Mouse (Mus musculus) limb, embryonic 10.5 days (tissue): ENCODE data around the gene Zbtb8a. TPM values are rescaled to one million over a fixed set of nuclear protein-coding genes. Genes with fewer than 3 reads are reported as not detected.
"Not testable (repeated sequence)": the region's sequence is repeated elsewhere in the genome, so short reads cannot be mapped to it uniquely, and the experiment has no call there.

ENCODE experiments used
- DNase-seq: peaks from one replicate; pipeline ENCODE4 v3.0.0-alpha.2; 2017; ENCODE audit warnings: low spot score
- H3K27ac ChIP-seq: fragments of 300-500 bp; sonication (generic); 2 replicates; pipeline ENCODE4 v1.5.1; 2016; ENCODE audit warnings: mild to moderate bottlenecking
- H3K27me3 ChIP-seq: fragments of 300-500 bp; sonication (generic); 2 replicates; pipeline ENCODE4 v1.6.1; 2016; ENCODE audit warnings: low read depth, mild to moderate bottlenecking; ENCODE audit not compliant: poor library complexity, severe bottlenecking
- H3K36me3 ChIP-seq: fragments of 300-500 bp; sonication (generic); 2 replicates; pipeline ENCODE4 v1.6.1; 2016; ENCODE audit warnings: mild to moderate bottlenecking, moderate library complexity
- H3K4me1 ChIP-seq: fragments of 300-500 bp; sonication (generic); 2 replicates; pipeline ENCODE4 v1.6.1; 2016
- H3K4me3 ChIP-seq: fragments of 300-500 bp; sonication (generic); 2 replicates; pipeline ENCODE4 v1.5.1; 2016; ENCODE audit warnings: mild to moderate bottlenecking, moderate library complexity
- H3K9me3 ChIP-seq: fragments of 300-500 bp; sonication (generic); replicated peaks from 2 replicates; pipeline ENCODE4 v1.6.1; 2016; ENCODE audit warnings: mild to moderate bottlenecking
- WGBS: fragments of 180-500 bp; shearing (Covaris S2); methylation state at CpG from one replicate; pipeline ENCODE4 v1.1.7; 2016; 5-methylcytosine and 5-hydroxymethylcytosine counted together
- polyA plus RNA-seq: library from polyadenylated mRNA; unstranded; fragments of >200 nt; fragmentation: Nextera tagmentation; extraction: Ambion mirVana; gene quantifications from 2 replicates; pipeline ENCODE4 v1.2.1, GENCODE M21; 2016

Gene Zbtb8a
- polyA plus RNA-seq, 1 experiment from 2014 or later = 8.0 TPM

DNA sequence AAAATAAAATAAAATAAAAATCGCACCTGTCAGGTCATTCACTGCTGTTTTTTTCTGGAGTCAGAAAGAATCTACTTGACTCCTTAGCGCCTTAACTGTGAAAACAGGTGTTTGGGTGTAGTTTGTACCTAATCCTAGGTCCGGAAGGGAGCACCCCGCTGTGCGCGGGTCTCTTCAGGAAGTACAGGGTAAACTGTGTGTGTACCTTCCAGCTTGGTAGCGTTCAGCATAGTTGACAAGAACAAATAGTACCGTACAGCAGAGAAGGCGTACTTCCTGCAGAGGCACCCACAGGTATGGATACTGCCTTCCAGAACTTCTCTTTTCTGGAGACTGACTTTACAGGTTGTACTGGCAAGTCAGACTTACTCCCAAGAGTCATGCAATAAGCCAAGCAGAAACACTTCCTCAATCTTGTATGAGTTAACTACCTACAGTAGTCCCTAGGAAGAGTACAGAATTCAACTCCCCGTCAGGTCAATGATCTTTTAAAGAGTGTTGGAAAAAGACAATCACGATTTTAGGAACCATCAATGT lies 3.6 kb downstream of the Zbtb8a start:
- Histone ChIP-seq H3K27ac (no peak overlapping the region), H3K36me3 (no peaks in the 10 kb centered on the region), H3K4me1 (peaks cover 20% of the 10 kb centered on the region), H3K27me3 (peaks cover 49% of the 10 kb centered on the region), H3K4me3 (no peak overlapping the region), H3K9me3 (no peaks in the 10 kb centered on the region)
- no peak for DNase-seq
- WGBS = 50% methylated on average over 11 of the region's 11 CpGs

DNA sequence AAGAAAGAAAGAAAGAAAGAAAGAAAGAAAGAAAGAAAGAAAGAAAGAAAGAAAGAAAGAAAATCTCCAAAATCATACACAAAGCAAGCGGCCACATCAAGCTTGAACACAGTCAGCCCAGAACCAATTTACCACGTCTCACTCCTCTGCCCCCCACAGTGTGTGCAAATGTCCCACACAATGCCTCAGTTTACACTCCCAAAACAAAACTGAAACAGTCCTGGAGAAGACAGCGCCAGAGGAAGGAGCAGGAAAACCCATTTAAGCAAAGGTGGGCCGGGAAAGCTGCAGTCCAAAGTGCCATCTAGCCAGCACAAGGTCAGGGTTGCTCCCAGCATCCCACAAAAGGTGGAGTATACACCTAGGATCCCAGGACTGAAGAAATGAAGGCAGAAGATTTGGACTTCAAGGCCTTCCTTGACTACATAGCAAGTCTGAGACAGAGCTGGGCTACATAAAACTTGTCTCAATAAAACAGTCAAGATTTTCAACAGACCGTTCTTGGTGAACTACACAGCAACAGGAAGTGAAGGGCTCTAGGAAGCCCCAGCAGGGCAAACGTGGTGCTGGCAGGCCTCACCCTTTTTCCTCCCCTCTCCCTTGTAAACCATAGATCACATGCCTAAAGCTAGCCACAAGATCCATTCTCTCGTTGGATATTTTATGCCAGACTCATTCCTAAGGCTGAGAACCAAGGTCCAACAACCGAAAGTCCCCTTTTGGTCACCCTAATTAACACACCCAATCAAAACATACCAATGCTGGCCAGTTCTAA lies 4.5 kb downstream of the Zbtb8a start:
- no peak overlapping the region for H3K27ac ChIP-seq
- peaks cover 20% of the 10 kb centered on the region for H3K4me1 ChIP-seq
- WGBS = 46% methylated on average over 8 of the region's 8 CpGs
- peaks cover 41% of the 10 kb centered on the region for H3K27me3 ChIP-seq
- H3K9me3 ChIP-seq = no peaks in the 10 kb centered on the region
- no peak overlapping the region for H3K4me3 ChIP-seq
- H3K36me3 ChIP-seq = no peaks in the 10 kb centered on the region
- no peak for DNase-seq

DNA sequence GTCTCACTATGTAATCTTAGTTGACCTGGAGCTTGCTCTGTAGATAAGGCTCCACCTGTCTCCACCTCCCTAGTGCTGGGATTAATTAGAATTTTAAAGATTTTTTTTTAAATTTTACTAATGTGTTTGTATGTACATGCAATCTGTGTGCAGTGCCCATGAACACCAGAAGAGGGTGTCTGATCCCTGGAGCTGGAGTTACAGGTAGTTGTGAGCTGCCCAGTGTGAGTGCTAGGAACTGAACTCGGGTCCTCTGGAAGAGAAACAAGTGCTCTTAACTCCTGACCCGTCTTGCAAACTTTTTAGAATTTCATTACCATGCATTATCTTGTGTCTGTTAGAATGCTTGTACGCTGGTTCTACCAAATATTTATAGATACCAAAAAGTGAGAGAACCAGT lies 6.5 kb downstream of the Zbtb8a start:
- Histone ChIP-seq H3K27ac (no peak overlapping the region), H3K4me3 (no peak overlapping the region), H3K4me1 (peaks cover 12% of the 10 kb centered on the region), H3K27me3 (peaks cover 22% of the 10 kb centered on the region), H3K9me3 (no peaks in the 10 kb centered on the region), H3K36me3 (no peaks in the 10 kb centered on the region)
- 89% methylated on average over 3 of the region's 3 CpGs for WGBS
- no peak for DNase-seq

DNA sequence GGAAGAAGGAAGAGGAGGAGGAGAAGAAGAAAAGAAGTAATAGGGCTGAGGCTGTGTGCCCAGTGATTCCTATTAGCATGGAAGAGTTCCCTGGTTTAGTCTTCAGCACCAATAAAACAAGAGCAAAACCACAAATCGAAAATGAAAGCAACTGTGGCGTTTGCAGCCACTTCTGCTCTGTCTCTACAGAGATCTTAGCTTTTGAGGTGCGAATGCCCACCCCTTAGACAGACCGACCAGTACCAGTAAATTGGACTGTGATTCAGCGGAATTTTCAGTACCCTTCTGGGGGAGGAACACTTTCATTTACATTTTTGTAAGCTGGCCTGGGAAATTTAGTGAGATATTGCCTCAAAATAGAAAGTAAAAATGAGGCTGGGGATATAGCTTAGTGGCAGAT lies 12.7 kb downstream of the Zbtb8a start:
- no peaks in the 10 kb centered on the region for H3K27me3 ChIP-seq
- H3K9me3 ChIP-seq = no peaks in the 10 kb centered on the region
- 88% methylated on average over 5 of the region's 5 CpGs for WGBS
- no peak for DNase-seq
- no peaks in the 10 kb centered on the region for H3K4me1 ChIP-seq
- no peak overlapping the region for H3K27ac ChIP-seq
- no peak overlapping the region for H3K4me3 ChIP-seq
- H3K36me3 ChIP-seq = peaks cover 5% of the 10 kb centered on the region; the same call in 1 of the 2 replicates

DNA sequence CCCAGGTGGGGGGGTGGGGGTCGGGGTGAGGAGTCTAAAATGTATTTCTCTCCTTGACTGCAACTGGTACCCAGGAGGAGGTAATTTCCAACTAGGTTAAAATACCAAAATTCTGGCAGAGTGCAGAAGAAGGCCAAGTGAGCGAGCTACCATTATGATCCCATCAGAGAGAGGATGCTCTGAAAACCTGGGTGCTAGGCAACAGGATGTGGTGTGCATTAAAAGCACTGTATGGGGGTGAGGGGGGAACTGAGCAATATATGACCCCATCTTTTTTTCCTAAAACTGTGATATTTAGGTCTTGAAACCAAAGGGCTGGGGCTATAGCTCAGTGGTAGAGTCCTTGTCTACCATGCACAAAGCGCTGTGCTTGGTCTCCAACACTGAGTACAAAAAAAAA lies 13.5 kb downstream of the Zbtb8a start:
- WGBS = 90% methylated on average over 3 of the region's 3 CpGs
- no peak for DNase-seq
- no peaks in the 10 kb centered on the region for H3K9me3 ChIP-seq
- no peak overlapping the region for H3K4me3 ChIP-seq
- peaks cover 14% of the 10 kb centered on the region for H3K36me3 ChIP-seq
- no peak overlapping the region for H3K27ac ChIP-seq
- H3K27me3 ChIP-seq = no peaks in the 10 kb centered on the region
- no peaks in the 10 kb centered on the region for H3K4me1 ChIP-seq

DNA sequence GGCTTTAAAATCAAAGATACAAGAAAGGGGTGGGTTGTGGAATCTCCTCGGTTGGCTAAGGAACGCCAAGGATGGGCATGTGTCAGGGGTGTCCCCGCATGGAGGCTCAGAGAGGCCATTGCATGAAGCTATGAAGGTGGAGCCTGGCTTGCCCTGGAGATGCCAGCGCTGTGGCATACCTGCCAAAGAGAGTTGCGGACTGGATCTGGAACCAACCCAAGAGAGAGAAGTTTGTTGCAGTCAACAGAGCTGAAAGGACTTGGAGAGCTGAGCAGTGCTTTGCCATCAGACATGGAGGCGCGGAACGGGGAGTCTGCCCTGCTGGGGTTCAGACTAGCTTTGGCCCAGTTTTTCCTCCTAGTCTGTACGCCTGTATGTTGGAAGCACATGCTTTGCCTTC lies 14.5 kb downstream of the Zbtb8a start:
- no peak for DNase-seq
- 93% methylated on average over 9 of the region's 9 CpGs for WGBS
- Histone ChIP-seq H3K4me1 (no peaks in the 10 kb centered on the region), H3K9me3 (no peaks in the 10 kb centered on the region), H3K36me3 (peaks cover 15% of the 10 kb centered on the region), H3K27me3 (no peaks in the 10 kb centered on the region), H3K27ac (no peak overlapping the region), H3K4me3 (no peak overlapping the region)

DNA sequence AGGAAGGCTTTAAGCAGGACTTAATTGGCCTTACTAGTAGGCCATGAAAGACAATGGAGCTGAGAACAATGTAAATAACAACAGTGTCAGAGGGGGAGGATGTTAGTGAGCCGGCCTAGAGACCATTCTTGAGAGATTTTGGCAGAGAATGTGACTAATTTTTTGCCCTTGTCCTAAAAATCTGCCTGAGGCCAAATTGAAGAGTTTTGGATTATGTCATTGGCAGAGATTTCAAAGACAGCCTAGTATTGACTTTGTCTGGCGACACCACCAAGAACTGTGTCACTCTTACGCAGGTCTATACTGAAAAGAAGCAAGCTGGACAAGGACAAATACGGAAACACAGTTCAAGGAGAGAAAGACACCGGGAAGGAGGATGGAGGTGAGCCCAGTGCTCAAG lies 15.1 kb downstream of the Zbtb8a start:
- H3K9me3 ChIP-seq = no peaks in the 10 kb centered on the region
- no peak overlapping the region for H3K4me3 ChIP-seq
- DNase-seq = no peak
- H3K4me1 ChIP-seq = no peaks in the 10 kb centered on the region
- no peak overlapping the region for H3K27ac ChIP-seq
- H3K27me3 ChIP-seq = no peaks in the 10 kb centered on the region
- WGBS = 80% methylated on average over 5 of the region's 5 CpGs
- peaks cover 17% of the 10 kb centered on the region for H3K36me3 ChIP-seq

DNA sequence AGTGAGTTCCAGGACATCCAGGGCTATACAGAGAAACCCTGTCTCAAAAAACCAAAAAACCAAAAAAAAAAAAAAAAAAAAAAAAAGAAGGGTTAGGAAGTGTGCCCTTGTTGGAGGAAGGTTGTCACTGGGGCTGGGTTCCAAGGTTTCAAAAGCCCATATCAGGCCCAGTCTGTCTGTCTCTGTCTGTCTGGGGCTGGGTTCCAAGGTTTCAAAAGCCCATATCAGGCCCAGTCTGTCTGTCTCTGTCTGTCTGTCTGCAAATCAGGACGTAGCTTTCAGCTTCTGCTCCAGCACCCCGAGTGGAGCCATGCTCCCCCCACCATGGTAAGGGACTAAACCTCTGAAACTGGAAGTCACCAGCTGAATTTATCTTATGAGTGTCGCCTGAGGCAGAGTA lies 15.7 kb downstream of the Zbtb8a start:
- peaks cover 22% of the 10 kb centered on the region for H3K36me3 ChIP-seq
- not testable (repeated sequence) for DNase-seq, H3K27me3 ChIP-seq, H3K4me1 ChIP-seq, H3K27ac ChIP-seq, H3K9me3 ChIP-seq, H3K4me3 ChIP-seq
- WGBS = 90% methylated on average over 3 of the region's 3 CpGs

DNA sequence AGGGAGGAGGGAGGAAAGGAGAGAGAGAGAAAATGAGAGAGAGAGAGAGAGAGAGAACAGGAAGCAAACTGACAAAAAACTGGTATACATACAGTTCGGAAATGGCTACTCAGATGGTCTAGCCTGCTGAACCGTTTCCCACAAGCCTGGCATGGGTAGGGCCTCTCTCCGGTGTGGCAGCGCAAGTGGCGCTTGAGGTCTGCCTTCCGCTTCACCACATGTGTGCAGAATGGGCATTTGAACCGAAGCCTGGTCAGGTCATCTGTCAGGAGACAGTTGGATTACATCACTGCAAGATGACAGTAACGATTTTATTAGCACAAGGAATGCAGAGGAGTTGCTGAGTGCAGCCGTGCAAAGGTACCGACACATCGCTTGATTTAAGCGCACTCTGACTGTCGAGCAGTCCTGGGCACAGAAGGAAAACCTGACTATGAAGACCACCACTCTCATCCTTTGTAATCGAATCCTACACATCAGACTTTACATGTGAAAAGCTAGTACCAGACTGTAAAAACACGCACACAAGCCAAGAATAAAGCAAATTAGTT lies 20.2 kb downstream of the Zbtb8a start:
- no peaks in the 10 kb centered on the region for H3K27me3 ChIP-seq
- WGBS = 84% methylated on average over 15 of the region's 15 CpGs
- H3K4me3 ChIP-seq = no peak overlapping the region
- no peaks in the 10 kb centered on the region for H3K4me1 ChIP-seq
- H3K9me3 ChIP-seq = no peaks in the 10 kb centered on the region
- no peak for DNase-seq
- H3K36me3 ChIP-seq = peaks cover 36% of the 10 kb centered on the region
- H3K27ac ChIP-seq = no peak overlapping the region

DNA sequence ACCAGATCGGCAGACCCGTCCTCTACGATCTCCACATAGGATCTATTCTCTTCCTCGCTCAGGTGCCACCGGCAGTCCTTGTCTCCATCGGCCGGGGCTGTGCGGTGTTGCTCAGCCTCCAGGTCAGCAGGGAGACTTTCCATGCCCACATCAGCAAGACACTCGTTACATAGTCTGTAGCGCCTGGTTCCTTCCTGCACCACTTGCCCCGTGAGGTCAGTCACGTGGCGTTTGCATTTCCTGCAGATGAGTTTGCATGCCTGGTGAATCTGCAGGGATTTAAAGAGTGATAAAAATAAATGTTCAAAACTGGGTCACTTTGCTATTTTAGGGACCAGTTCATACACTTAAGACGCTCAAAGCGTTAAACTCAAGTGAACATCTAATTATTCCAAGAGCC lies 23.7 kb downstream of the Zbtb8a start:
- 89% methylated on average over 15 of the region's 15 CpGs for WGBS
- DNase-seq = no peak
- H3K4me3 ChIP-seq = no peak overlapping the region
- H3K9me3 ChIP-seq = no peaks in the 10 kb centered on the region
- no peaks in the 10 kb centered on the region for H3K4me1 ChIP-seq
- H3K27ac ChIP-seq = no peak overlapping the region
- no peaks in the 10 kb centered on the region for H3K27me3 ChIP-seq
- peaks cover 28% of the 10 kb centered on the region for H3K36me3 ChIP-seq

DNA sequence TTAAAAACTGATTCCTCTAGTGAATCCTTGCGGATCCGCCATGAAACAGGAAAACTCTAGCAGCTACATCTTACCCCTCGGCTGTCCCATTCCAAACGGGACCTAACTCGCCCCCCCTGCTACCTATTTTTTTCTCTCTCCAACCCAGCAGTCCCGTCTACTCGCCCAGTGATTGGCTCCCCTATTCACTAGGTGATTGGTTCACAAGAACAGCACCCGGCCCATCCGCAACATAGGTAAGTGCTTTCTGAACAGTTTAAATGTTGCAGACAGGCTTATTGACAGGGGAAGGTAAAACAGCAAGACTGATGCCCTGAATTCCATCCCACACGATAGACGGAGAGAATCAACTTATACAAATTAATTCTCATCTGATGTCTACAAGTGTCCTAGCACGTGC lies 24.7 kb downstream of the Zbtb8a start:
- WGBS = 91% methylated on average over 12 of the region's 12 CpGs
- Histone ChIP-seq H3K4me3 (no peak overlapping the region), H3K9me3 (no peaks in the 10 kb centered on the region), H3K4me1 (no peaks in the 10 kb centered on the region), H3K36me3 (peaks cover 28% of the 10 kb centered on the region), H3K27ac (no peak overlapping the region), H3K27me3 (no peaks in the 10 kb centered on the region)
- DNase-seq = no peak

DNA sequence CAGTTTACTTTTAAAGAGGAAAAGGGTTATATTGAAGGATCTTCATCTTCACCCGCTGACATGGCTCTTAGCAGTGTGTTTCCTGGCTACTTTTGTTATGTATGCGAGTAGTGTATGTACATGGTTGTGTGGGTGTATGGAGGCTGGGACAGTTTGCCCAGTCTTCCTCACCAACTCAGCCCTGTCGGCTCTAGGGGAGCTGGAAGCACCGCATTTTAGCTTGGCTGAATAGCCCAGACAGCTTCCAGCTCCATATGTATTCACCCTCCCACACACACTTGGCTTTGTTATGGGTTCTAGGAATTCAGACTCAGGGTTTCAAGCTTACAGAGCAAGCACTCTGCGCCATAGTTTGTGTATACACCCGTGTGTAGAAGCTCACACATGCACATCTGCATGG lies 26.8 kb downstream of the Zbtb8a start:
- no peak overlapping the region for H3K27ac ChIP-seq
- no peak for DNase-seq
- H3K36me3 ChIP-seq = peaks cover 33% of the 10 kb centered on the region
- H3K9me3 ChIP-seq = no peaks in the 10 kb centered on the region
- no peak overlapping the region for H3K4me3 ChIP-seq
- no peaks in the 10 kb centered on the region for H3K27me3 ChIP-seq
- WGBS = 79% methylated on average over 6 of the region's 6 CpGs
- no peaks in the 10 kb centered on the region for H3K4me1 ChIP-seq

DNA sequence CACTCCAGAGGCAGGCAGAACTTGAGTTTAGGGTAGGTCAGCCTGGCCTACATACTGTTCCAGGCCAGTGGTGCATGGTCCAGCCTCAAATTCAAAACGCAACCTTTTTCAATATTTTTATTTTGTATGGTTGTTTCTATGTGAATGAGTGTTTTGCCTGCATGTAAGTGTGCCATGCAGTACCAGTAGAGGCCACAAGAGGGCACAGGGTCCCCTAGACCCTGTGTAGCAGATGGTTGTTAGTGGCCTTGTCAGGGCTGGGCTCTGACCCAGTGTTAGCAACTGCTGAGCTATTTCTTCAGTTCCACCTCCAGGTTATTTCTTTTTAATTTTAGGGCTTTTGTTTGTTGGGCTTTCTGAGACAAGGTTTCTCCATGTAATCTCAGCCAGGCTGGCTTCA lies 27.3 kb downstream of the Zbtb8a start:
- WGBS = 15% methylated on average over 1 of the region's 1 CpGs
- Histone ChIP-seq H3K27ac (no peak overlapping the region), H3K4me1 (no peaks in the 10 kb centered on the region), H3K36me3 (peaks cover 33% of the 10 kb centered on the region), H3K4me3 (no peak overlapping the region), H3K27me3 (no peaks in the 10 kb centered on the region), H3K9me3 (no peaks in the 10 kb centered on the region)
- peak; percentile 91 for DNase-seq
